Mouse (Mus musculus) liver, adult 2 months (tissue): ENCODE measurements at regions not wholly inside any gene's neighbourhood (a gene's known extent, or its start where the extent isn't known, plus 50 kb on each side); places are given as distances from the start of the nearest gene placed in this dataset.

ENCODE experiments used
- DNase-seq: peaks from one replicate; pipeline ENCODE4 v3.0.0-alpha.2; 2011; ENCODE audit warnings: low read depth, low spot score; ENCODE audit errors: extremely low read depth
- H3K27ac ChIP-seq: fragments of 200-500 bp; replicated peaks from 2 replicates; pipeline ENCODE4 v1.5.1; 2012; ENCODE audit warnings: low read depth, mild to moderate bottlenecking, control low read depth, inconsistent platforms, low read length; ENCODE audit not compliant: insufficient read depth
- H3K27me3 ChIP-seq: fragments of 200-500 bp; 2 replicates; pipeline ENCODE4 v1.6.1; 2012; ENCODE audit warnings: mild to moderate bottlenecking, moderate library complexity, low read length, inconsistent platforms; ENCODE audit not compliant: control insufficient read depth, insufficient read depth
- H3K36me3 ChIP-seq: fragments of 200-500 bp; 2 replicates; pipeline ENCODE4 v1.6.1; 2012; ENCODE audit warnings: low read length, inconsistent platforms; ENCODE audit not compliant: control insufficient read depth, insufficient read depth
- H3K4me1 ChIP-seq: fragments of 200-500 bp; 2 replicates; pipeline ENCODE4 v1.6.1; 2011; ENCODE audit warnings: low read length; ENCODE audit not compliant: control insufficient read depth, insufficient read depth
- H3K4me3 ChIP-seq: fragments of 200-500 bp; 2 replicates; pipeline ENCODE4 v1.5.1; 2011; ENCODE audit warnings: low read depth, mild to moderate bottlenecking, control low read depth, low read length, moderate library complexity; ENCODE audit not compliant: insufficient read depth
- H3K79me2 ChIP-seq: fragments of 200-500 bp; 2 replicates; pipeline ENCODE4 v1.6.1; 2012; ENCODE audit warnings: inconsistent platforms, mild to moderate bottlenecking, low read length, moderate library complexity; ENCODE audit not compliant: control insufficient read depth, insufficient read depth
- H3K9ac ChIP-seq: fragments of 200-500 bp; 2 replicates; pipeline ENCODE4 v1.6.1; 2012; ENCODE audit warnings: low read depth, mild to moderate bottlenecking, control low read depth, inconsistent platforms, low read length
- CTCF ChIP-seq: fragments of 200-500 bp; IDR thresholded peaks from 2 replicates; pipeline ENCODE4 v1.5.1; 2011; ENCODE audit warnings: low read depth, low read length, control low read depth
- POLR2A ChIP-seq: fragments of 200-500 bp; IDR thresholded peaks from 2 replicates; pipeline ENCODE4 v1.6.1; 2011; ENCODE audit warnings: low read length, control low read depth; ENCODE audit not compliant: insufficient read depth; ENCODE audit errors: extremely low read depth
- WGBS: fragments of 180-500 bp; shearing (Covaris S2); methylation state at CpG from one replicate; pipeline ENCODE4 v1.1.7; 2018; 5-methylcytosine and 5-hydroxymethylcytosine counted together

- H3K9ac ChIP-seq = no peak overlapping the region
- WGBS = 82% methylated on average over 7 of the region's 7 CpGs
- TF ChIP-seq CTCF (no peak), POLR2A (no peak)
- H3K36me3 ChIP-seq = no peaks in the 10 kb centered on the region
- DNase-seq = no peak
- no peak overlapping the region for H3K4me3 ChIP-seq
- no peaks in the 10 kb centered on the region for H3K4me1 ChIP-seq
- no peaks in the 10 kb centered on the region for H3K27me3 ChIP-seq
- H3K79me2 ChIP-seq = no peaks in the 10 kb centered on the region
- no peak overlapping the region for H3K27ac ChIP-seq
These were observed 55.5 kb upstream of the Trio start for GRCm38 (mm10) chr15:28081147-28081546.

- Histone ChIP-seq H3K27me3 (no peaks in the 10 kb centered on the region), H3K36me3 (no peaks in the 10 kb centered on the region), H3K4me1 (no peaks in the 10 kb centered on the region), H3K9ac (no peak overlapping the region), H3K79me2 (no peaks in the 10 kb centered on the region), H3K4me3 (no peak overlapping the region), H3K27ac (no peak overlapping the region)
- TF ChIP-seq POLR2A (no peak), CTCF (no peak)
- DNase-seq = no peak
- WGBS = 87% methylated on average over 5 of the region's 5 CpGs
These were observed 56.8 kb upstream of the Trio start for GRCm38 (mm10) chr15:28082411-28082810.

GRCm38 (mm10) chr15:28105956-28106355 is 80.3 kb upstream of the Trio start:
- H3K4me3 ChIP-seq = no peak overlapping the region
- no peak overlapping the region for H3K9ac ChIP-seq
- H3K27me3 ChIP-seq = no peaks in the 10 kb centered on the region
- H3K27ac ChIP-seq = no peak overlapping the region
- peak; percentile 10 for DNase-seq
- no peaks in the 10 kb centered on the region for H3K79me2 ChIP-seq
- TF ChIP-seq POLR2A = no peak
- TF ChIP-seq CTCF = no peak
- no peaks in the 10 kb centered on the region for H3K4me1 ChIP-seq
- 74% methylated on average over 5 of the region's 5 CpGs for whole genome bisulfite sequencing
- no peaks in the 10 kb centered on the region for H3K36me3 ChIP-seq

GRCm38 (mm10) chr15:28109916-28110315 is 84.3 kb upstream of the Trio start:
- 85% methylated on average over 8 of the region's 8 CpGs for WGBS

GRCm38 (mm10) chr15:28113491-28113890 is 87.8 kb upstream of the Trio start:
- H3K4me3 ChIP-seq = no peak overlapping the region
- no peak overlapping the region for H3K9ac ChIP-seq
- no peak overlapping the region for H3K27ac ChIP-seq
- H3K4me1 ChIP-seq = no peaks in the 10 kb centered on the region
- 89% methylated on average over 4 of the region's 4 CpGs for WGBS
- no peak for DNase-seq
- H3K79me2 ChIP-seq = no peaks in the 10 kb centered on the region
- TF ChIP-seq POLR2A = no peak
- no peak for TF ChIP-seq CTCF
- no peaks in the 10 kb centered on the region for H3K36me3 ChIP-seq
- no peaks in the 10 kb centered on the region; the same call in 1 of the 2 replicates for H3K27me3 ChIP-seq

More at GRCm38 (mm10) chr15:28109916-28110315, 84.3 kb upstream of the Trio start:
- TF ChIP-seq CTCF (no peak), POLR2A (no peak)
- no peak overlapping the region for H3K27ac ChIP-seq
- no peak overlapping the region for H3K9ac ChIP-seq
- no peak for DNase-seq
- H3K4me3 ChIP-seq = no peak overlapping the region
- no peaks in the 10 kb centered on the region for H3K36me3 ChIP-seq
- H3K4me1 ChIP-seq = no peaks in the 10 kb centered on the region
- H3K79me2 ChIP-seq = no peaks in the 10 kb centered on the region
- no peaks in the 10 kb centered on the region for H3K27me3 ChIP-seq

- WGBS = 91% methylated on average over 6 of the region's 6 CpGs
- H3K4me3 ChIP-seq = no peak overlapping the region
- DNase-seq = no peak
- H3K4me1 ChIP-seq = no peaks in the 10 kb centered on the region
- no peaks in the 10 kb centered on the region for H3K36me3 ChIP-seq
- no peak overlapping the region for H3K9ac ChIP-seq
- H3K27me3 ChIP-seq = no peaks in the 10 kb centered on the region; the same call in 1 of the 2 replicates
- no peak overlapping the region for H3K27ac ChIP-seq
- TF ChIP-seq POLR2A = no peak
- no peak for TF ChIP-seq CTCF
- H3K79me2 ChIP-seq = no peaks in the 10 kb centered on the region
These were observed 88.6 kb upstream of the Trio start for GRCm38 (mm10) chr15:28114180-28114747.
